Mouse (Mus musculus): ENCODE results near the gene F2r.

- TF ChIP-seq MYOD1 (IDR thresholded peaks at IDR 0.05; ENCODE audit: control insufficient read depth, insufficient read length, low read depth) (no peak), CTCF (IDR thresholded peaks at IDR 0.05; ENCODE audit: control insufficient read depth, insufficient read depth, insufficient read length) (no peak), FOSL1 (IDR thresholded peaks at IDR 0.05; ENCODE audit: insufficient read depth, low read length, poor library complexity, severe bottlenecking) (no peak), MAX (IDR thresholded peaks at IDR 0.05) (no peak), USF1 (IDR thresholded peaks at IDR 0.05; ENCODE audit: low read depth) (no peak), CEBPB (IDR thresholded peaks at IDR 0.05; ENCODE audit: low read depth) (no peak)
Measured at GRCm38 (mm10) chr13:95655284-95655683, 37.0 kb upstream of the F2r start.
